Mouse (Mus musculus): ENCODE results near the gene Sort1.

GRCm38 (mm10) chr3:108389111-108389545 lies 105.2 kb downstream of the Sort1 start:
- TF ChIP-seq CTCF (IDR thresholded peaks at IDR 0.05), result peak; percentile 99
- TF ChIP-seq EP300 (IDR thresholded peaks at IDR 0.05), result no peak

Measured in lung, postnatal 0 days (tissue).